Mouse (Mus musculus) lung, postnatal 0 days (tissue): ENCODE results near the gene Hspa4.

Experiments used
- CTCF ChIP-seq: IDR thresholded peaks from 2 replicates; pipeline ENCODE4 v1.5.1; 2016; ENCODE audit warnings: antibody characterized with exemption, mild to moderate bottlenecking
- EP300 ChIP-seq: IDR thresholded peaks from 2 replicates; pipeline ENCODE4 v1.6.1; 2016; ENCODE audit warnings: antibody characterized with exemption, mild to moderate bottlenecking, control low read depth

DNA sequence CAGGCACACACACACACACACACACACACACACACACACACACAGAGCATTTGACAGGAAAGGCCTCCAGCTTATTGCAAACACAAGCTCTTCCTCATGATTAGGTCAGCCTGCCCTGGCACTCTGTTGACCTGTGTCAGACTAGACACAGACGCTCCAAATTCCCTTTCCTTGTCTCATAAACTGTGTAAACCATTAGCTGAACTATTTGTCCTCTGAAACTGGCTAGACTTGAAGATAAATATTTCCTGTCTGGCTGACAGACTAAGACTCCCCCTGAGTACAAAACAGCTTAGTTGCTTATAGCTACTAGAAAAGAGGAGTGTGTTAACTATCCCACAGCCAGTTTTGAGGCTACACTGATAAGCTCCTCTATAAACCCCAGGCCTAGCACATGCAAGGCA, 14.5 kb upstream of the Hspa4 start:
- TF ChIP-seq EP300: peak; percentile 99
- no peak for TF ChIP-seq CTCF
